In genomic region chr17:3128716-3129115, GRCm38 (mm10) we compare ENCODE assay signal across 15 mouse cellular contexts.
"Had no signal": no experiment of that assay in that cellular context is flagged by ENCODE, and none has a peak within 500 bp of the region (broad histone marks: within the 10 kb centered on the region; RNA-seq: fewer than 3 reads in every experiment).

No protein-coding gene starts in this region.

- H3K36me3 ChIP-seq: midbrain, embryonic 15.5 days had no signal

- H3K27me3 ChIP-seq: lung, embryonic 15.5 days; megakaryocyte, embryonic 14.5 days; midbrain, embryonic 13.5 days; midbrain, embryonic 15.5 days; neural tube, embryonic 12.5 days had no signal

- H3K27ac ChIP-seq: lung, embryonic 15.5 days; macrophage; midbrain, embryonic 13.5 days; midbrain, embryonic 15.5 days; neural tube, embryonic 12.5 days had no signal

- H3K4me2 ChIP-seq: lung, embryonic 15.5 days; midbrain, embryonic 11.5 days; midbrain, embryonic 13.5 days; midbrain, embryonic 15.5 days; neural tube, embryonic 12.5 days had no signal

- DNase-seq: lung, adult 2 months; lung, postnatal 14 days; lung, postnatal 36 days; right cerebral cortex, postnatal 14 days; thymus, adult 18-20 months; thymus, postnatal 14 days; thymus, postnatal 36 days had no signal

- H3K4me3 ChIP-seq: lung, embryonic 15.5 days; megakaryocyte, embryonic 14.5 days; midbrain, embryonic 13.5 days; midbrain, embryonic 15.5 days; neural tube, embryonic 12.5 days had no signal

- ATAC-seq: lung, postnatal 0 days; midbrain, embryonic 13.5 days; midbrain, embryonic 15.5 days had no signal

- H3K9ac ChIP-seq: lung, embryonic 15.5 days; midbrain, embryonic 13.5 days; midbrain, embryonic 15.5 days; neural tube, embryonic 12.5 days had no signal

- H3K4me1 ChIP-seq: midbrain, embryonic 13.5 days; midbrain, embryonic 15.5 days; neural tube, embryonic 12.5 days had no signal

- H3K9me3 ChIP-seq: lung, embryonic 15.5 days; megakaryocyte, embryonic 14.5 days; midbrain, embryonic 13.5 days; midbrain, embryonic 15.5 days; neural tube, embryonic 12.5 days had no signal
